Mouse (Mus musculus) neural tube, embryonic 11.5 days (tissue): Measurements from ENCODE around the gene Vangl2. TPM values are rescaled to one million over a fixed set of nuclear protein-coding genes. Genes with fewer than 3 reads are reported as not detected.

Source experiments
- ATAC-seq: fragments of 200-750 bp; cut with Nextera tagmentation; 2 replicates; pipeline ENCODE4 v1.8.0; 2017; ENCODE audit warnings: moderate number of reproducible peaks, mild to moderate bottlenecking, moderate TSS enrichment, moderate library complexity; ENCODE audit not compliant: insufficient read depth, low FRiP score, low TSS enrichment
- DNase-seq: peaks from one replicate; pipeline ENCODE4 v3.0.0-alpha.2; 2015; ENCODE audit warnings: low spot score
- H3K27ac ChIP-seq: fragments of 300-500 bp; sonication (generic); 2 replicates; pipeline ENCODE4 v1.5.1; 2014; ENCODE audit warnings: low read depth, mild to moderate bottlenecking, low read length
- H3K27me3 ChIP-seq: fragments of 300-500 bp; sonication (generic); 2 replicates; pipeline ENCODE4 v1.6.1; 2014; ENCODE audit warnings: mild to moderate bottlenecking, low read length, mixed read lengths; ENCODE audit not compliant: control insufficient read depth, insufficient read depth
- H3K36me3 ChIP-seq: fragments of 300-500 bp; sonication (generic); 2 replicates; pipeline ENCODE4 v1.6.1; 2014; ENCODE audit warnings: mild to moderate bottlenecking, low read length, moderate library complexity, mixed read lengths; ENCODE audit not compliant: control insufficient read depth, insufficient read depth
- H3K4me1 ChIP-seq: fragments of 300-500 bp; sonication (generic); 2 replicates; pipeline ENCODE4 v1.6.1; 2014; ENCODE audit warnings: low read length, mixed read lengths; ENCODE audit not compliant: control insufficient read depth, insufficient read depth
- H3K4me2 ChIP-seq: fragments of 300-500 bp; sonication (generic); 2 replicates; pipeline ENCODE4 v1.6.1; 2014; ENCODE audit warnings: low read depth, mild to moderate bottlenecking, moderate library complexity
- H3K4me3 ChIP-seq: fragments of 300-500 bp; sonication (generic); 2 replicates; pipeline ENCODE4 v1.5.1; 2014; ENCODE audit warnings: low read depth, low read length
- H3K9ac ChIP-seq: fragments of 300-500 bp; sonication (generic); 2 replicates; pipeline ENCODE4 v1.6.1; 2014; ENCODE audit warnings: mild to moderate bottlenecking, low read length
- H3K9me3 ChIP-seq: fragments of 300-500 bp; sonication (generic); 2 replicates; pipeline ENCODE4 v1.6.1; 2016; ENCODE audit warnings: low read length; ENCODE audit not compliant: control insufficient read depth
- WGBS: fragments of 180-500 bp; shearing (Covaris S2); extraction: QIAGEN DNeasy Blood & Tissue Kit; methylation state at CpG from one replicate; pipeline ENCODE4 v1.1.7; 2014; 5-methylcytosine and 5-hydroxymethylcytosine counted together
- polyA plus RNA-seq: library from polyadenylated mRNA; unstranded; fragments of >200 nt; fragmentation: Nextera tagmentation; extraction: Ambion mirVana; gene quantifications from 2 replicates; pipeline ENCODE4 v1.2.1, GENCODE M21; 2014

The Vangl2 gene
- polyA plus RNA-seq, 1 experiment from 2014 or later, result 69.0 TPM

- Histone ChIP-seq H3K27me3 (no peaks in the 10 kb centered on the region), H3K9me3 (no peaks in the 10 kb centered on the region), H3K36me3 (peaks cover 8% of the 10 kb centered on the region), H3K9ac (no peak overlapping the region), H3K4me2 (no peak overlapping the region), H3K27ac (no peak overlapping the region), H3K4me1 (peaks cover 4% of the 10 kb centered on the region; the same call in 1 of the 2 replicates), H3K4me3 (no peak overlapping the region)
- 64% methylated on average over 3 of the region's 3 CpGs for WGBS
- peak; percentile 42; the same call in 1 of the 2 replicates for ATAC-seq
- peak; percentile 75 for DNase-seq
These were observed 27.6 kb downstream of the Vangl2 start for GRCm38 (mm10) chr1:172000641-172001040.

- Histone ChIP-seq H3K9ac (no peak overlapping the region), H3K4me1 (peaks cover 4% of the 10 kb centered on the region; the same call in 1 of the 2 replicates), H3K4me3 (no peak overlapping the region), H3K27ac (no peak overlapping the region), H3K27me3 (no peaks in the 10 kb centered on the region), H3K36me3 (no peaks in the 10 kb centered on the region), H3K9me3 (no peaks in the 10 kb centered on the region), H3K4me2 (no peak overlapping the region)
- ATAC-seq (no peak), DNase-seq (no peak)
- 88% methylated on average over 13 of the region's 13 CpGs for WGBS
These were observed 29.2 kb downstream of the Vangl2 start for GRCm38 (mm10) chr1:171998820-171999597.

- H3K4me3 ChIP-seq, result no peak overlapping the region
- H3K27me3 ChIP-seq, result no peaks in the 10 kb centered on the region
- DNase-seq (no peak), ATAC-seq (no peak)
- H3K27ac ChIP-seq, result no peak overlapping the region
- 77% methylated on average over 7 of the region's 7 CpGs for WGBS
- H3K9ac ChIP-seq, result no peak overlapping the region
- no peak overlapping the region for H3K4me2 ChIP-seq
- no peaks in the 10 kb centered on the region for H3K9me3 ChIP-seq
- peaks cover 4% of the 10 kb centered on the region; the same call in 1 of the 2 replicates for H3K4me1 ChIP-seq
- H3K36me3 ChIP-seq, result no peaks in the 10 kb centered on the region
These were observed 31.5 kb downstream of the Vangl2 start for GRCm38 (mm10) chr1:171996701-171997100.

- no peak overlapping the region for H3K9ac ChIP-seq
These were observed 33.1 kb downstream of the Vangl2 start for GRCm38 (mm10) chr1:171994918-171995715.

GRCm38 (mm10) chr1:171994501-171994900, 33.7 kb downstream of the Vangl2 start:
- Histone ChIP-seq H3K27ac (no peak overlapping the region), H3K4me1 (no peaks in the 10 kb centered on the region), H3K9me3 (no peaks in the 10 kb centered on the region), H3K27me3 (no peaks in the 10 kb centered on the region), H3K4me2 (no peak overlapping the region), H3K4me3 (no peak overlapping the region), H3K9ac (no peak overlapping the region), H3K36me3 (no peaks in the 10 kb centered on the region)
- WGBS, result 88% methylated on average over 2 of the region's 2 CpGs
- no peak for ATAC-seq
- no peak for DNase-seq

More at GRCm38 (mm10) chr1:171994918-171995715, 33.1 kb downstream of the Vangl2 start:
- no peak overlapping the region for H3K4me3 ChIP-seq
- ATAC-seq (no peak), DNase-seq (no peak)
- H3K27me3 ChIP-seq, result no peaks in the 10 kb centered on the region
- H3K4me1 ChIP-seq, result no peaks in the 10 kb centered on the region
- no peak overlapping the region for H3K27ac ChIP-seq
- no peaks in the 10 kb centered on the region for H3K9me3 ChIP-seq
- no peaks in the 10 kb centered on the region for H3K36me3 ChIP-seq
- WGBS, result 88% methylated on average over 11 of the region's 11 CpGs
- no peak overlapping the region for H3K4me2 ChIP-seq

GRCm38 (mm10) chr1:171992901-171993530, 35.2 kb downstream of the Vangl2 start:
- Histone ChIP-seq H3K27me3 (no peaks in the 10 kb centered on the region), H3K4me1 (no peaks in the 10 kb centered on the region), H3K9ac (no peak overlapping the region), H3K4me2 (no peak overlapping the region), H3K27ac (no peak overlapping the region), H3K36me3 (no peaks in the 10 kb centered on the region), H3K4me3 (no peak overlapping the region), H3K9me3 (no peaks in the 10 kb centered on the region)
- no peak for DNase-seq
- WGBS, result 89% methylated on average over 4 of the region's 4 CpGs
- ATAC-seq, result no peak

GRCm38 (mm10) chr1:171991883-171992282, 36.4 kb downstream of the Vangl2 start:
- Histone ChIP-seq H3K36me3 (no peaks in the 10 kb centered on the region), H3K4me2 (no peak overlapping the region), H3K27ac (no peak overlapping the region), H3K9me3 (no peaks in the 10 kb centered on the region), H3K4me3 (no peak overlapping the region), H3K27me3 (no peaks in the 10 kb centered on the region), H3K4me1 (no peaks in the 10 kb centered on the region), H3K9ac (no peak overlapping the region)
- ATAC-seq (no peak), DNase-seq (no peak)
- WGBS, result 89% methylated on average over 2 of the region's 2 CpGs

- Histone ChIP-seq H3K27ac (no peak overlapping the region), H3K4me1 (no peaks in the 10 kb centered on the region), H3K9ac (no peak overlapping the region), H3K4me3 (no peak overlapping the region), H3K4me2 (no peak overlapping the region), H3K36me3 (no peaks in the 10 kb centered on the region), H3K9me3 (no peaks in the 10 kb centered on the region), H3K27me3 (no peaks in the 10 kb centered on the region)
- no peak for ATAC-seq
- no peak for DNase-seq
- WGBS, result 86% methylated on average over 1 of the region's 1 CpGs
These were observed 44.1 kb downstream of the Vangl2 start for GRCm38 (mm10) chr1:171984121-171984520.
